Mouse (Mus musculus) ES-E14 (cell line): ENCODE results near the gene Gm9945. TPM values are rescaled to one million over a fixed set of nuclear protein-coding genes. Genes with fewer than 3 reads are reported as not detected.
A peak's percentile ranks its signal among the peaks of the same experiment; 100 is the strongest.

ENCODE experiments used
- DNase-seq: peaks from one replicate; pipeline ENCODE4 v3.0.0-alpha.2; 2013; ENCODE audit warnings: low read depth, low spot score
- H3K27ac ChIP-seq: 2 replicates; pipeline ENCODE4 v1.5.1; 2012; ENCODE audit warnings: low read depth, mild to moderate bottlenecking, low read length, moderate library complexity, mixed read lengths; ENCODE audit not compliant: poor library complexity, insufficient read depth, severe bottlenecking
- H3K36me3 ChIP-seq: 2 replicates; pipeline ENCODE4 v1.6.1; 2012; ENCODE audit warnings: mild to moderate bottlenecking, low read length, moderate library complexity, mixed read lengths; ENCODE audit not compliant: control insufficient read depth, poor library complexity, insufficient read depth, severe bottlenecking
- H3K4me1 ChIP-seq, 2 experiments: fragments of 150-350 bp in 1 of 2; sonication (generic) in 1 of 2; 2 replicates each; pipeline ENCODE4 v1.6.1; 2012; ENCODE audit warnings: low read length in 2 of 2, mild to moderate bottlenecking in 1 of 2, mixed read lengths in 1 of 2; ENCODE audit not compliant: control insufficient read depth in 2 of 2, insufficient read depth in 2 of 2, poor library complexity in 1 of 2
- H3K4me3 ChIP-seq, 2 experiments: fragments of 150-350 bp in 1 of 2; sonication (generic) in 1 of 2; 2 replicates each; pipeline ENCODE4 v1.5.1; 2012; ENCODE audit warnings: low read length in 2 of 2, low read depth in 1 of 2, mild to moderate bottlenecking in 1 of 2, mixed read lengths in 1 of 2; ENCODE audit not compliant: insufficient read depth in 1 of 2, poor library complexity in 1 of 2, severe bottlenecking in 1 of 2
- H3K9ac ChIP-seq: 2 replicates; pipeline ENCODE4 v1.6.1; 2012; ENCODE audit warnings: low read depth, mild to moderate bottlenecking, low read length, mixed read lengths; ENCODE audit not compliant: poor library complexity, insufficient read depth, severe bottlenecking
- H3K9me3 ChIP-seq: fragments of 150-350 bp; sonication (generic); 2 replicates; pipeline ENCODE4 v1.6.1; 2012; ENCODE audit warnings: low read depth, mild to moderate bottlenecking, low read length; ENCODE audit not compliant: control insufficient read depth, insufficient read depth
- CHD2 ChIP-seq: IDR thresholded peaks from 2 replicates; pipeline ENCODE4 v1.6.1; 2014; ENCODE audit warnings: mild to moderate bottlenecking, low read depth, low read length, inconsistent platforms
- HCFC1 ChIP-seq: IDR thresholded peaks from 2 replicates; pipeline ENCODE4 v1.6.1; 2012; ENCODE audit warnings: low read length, inconsistent platforms, borderline replicate concordance; ENCODE audit not compliant: insufficient read depth
- MAFK ChIP-seq: IDR thresholded peaks from 2 replicates; pipeline ENCODE4 v1.6.1; 2014; ENCODE audit warnings: mild to moderate bottlenecking, low read depth, low read length, inconsistent platforms; ENCODE audit not compliant: insufficient read depth
- ZC3H11A ChIP-seq: IDR thresholded peaks from 2 replicates; pipeline ENCODE4 v1.6.1; 2012; ENCODE audit warnings: low read depth, mild to moderate bottlenecking, inconsistent platforms, low read length, borderline replicate concordance
- ZNF384 ChIP-seq: IDR thresholded peaks from 2 replicates; pipeline ENCODE4 v1.6.1; 2012; ENCODE audit warnings: low read depth, low read length, inconsistent platforms
- in situ Hi-C, 2 experiments: fragments of 600-800 bp; cut with MboI; formaldehyde crosslinking; loops; one replicate each; pipeline ENCODE4 v1.15.1; 2025; ENCODE audit warnings: low sequenced_read_pairs in 2 of 2, inconsistent platforms in 1 of 2; ENCODE audit not compliant: unreplicated experiment in 2 of 2
- total RNA-seq: library from RNA; depleted of rRNA; stranded (reverse); fragments of 300-350 nt; gene quantifications from 2 replicates; pipeline ENCODE4 v1.2.3, GENCODE M21; 2012

Gene Gm9945
- total RNA-seq, 1 experiment, result not detected

DNA sequence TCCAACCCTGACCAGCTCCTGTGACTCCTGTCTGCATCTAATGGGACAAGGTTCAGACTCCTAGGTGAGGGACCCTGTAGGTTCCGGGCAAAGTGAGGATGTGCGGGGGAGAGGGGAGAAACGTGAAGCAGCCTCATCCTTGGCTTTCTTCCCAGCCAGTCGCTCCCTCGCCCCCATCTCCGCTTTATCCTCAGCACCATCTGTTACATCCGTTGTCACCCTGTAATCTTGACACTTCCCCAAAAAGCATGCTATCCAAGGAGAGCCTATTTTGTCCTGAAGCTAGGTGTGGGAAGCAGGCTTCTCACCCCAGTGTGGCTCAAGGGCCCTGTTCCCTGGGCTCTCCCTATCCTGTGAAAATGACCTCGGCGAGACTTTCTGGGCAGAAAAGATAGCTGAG is 43.0 kb downstream of the Gm9945 start:
- Histone ChIP-seq H3K9me3 (no peaks in the 10 kb centered on the region), H3K4me1 (peaks cover 9 to 19% of the 10 kb centered on the region in 2 experiments; a peak in 3 of 4 replicates), H3K36me3 (no peaks in the 10 kb centered on the region), H3K4me3 (no peak overlapping the region), H3K27ac (no peak overlapping the region), H3K9ac (no peak overlapping the region)
- in situ Hi-C loops, result no loop called here
- TF ChIP-seq HCFC1 (no peak), ZC3H11A (no peak), CHD2 (no peak), MAFK (no peak), ZNF384 (no peak)
- DNase-seq, result no peak

DNA sequence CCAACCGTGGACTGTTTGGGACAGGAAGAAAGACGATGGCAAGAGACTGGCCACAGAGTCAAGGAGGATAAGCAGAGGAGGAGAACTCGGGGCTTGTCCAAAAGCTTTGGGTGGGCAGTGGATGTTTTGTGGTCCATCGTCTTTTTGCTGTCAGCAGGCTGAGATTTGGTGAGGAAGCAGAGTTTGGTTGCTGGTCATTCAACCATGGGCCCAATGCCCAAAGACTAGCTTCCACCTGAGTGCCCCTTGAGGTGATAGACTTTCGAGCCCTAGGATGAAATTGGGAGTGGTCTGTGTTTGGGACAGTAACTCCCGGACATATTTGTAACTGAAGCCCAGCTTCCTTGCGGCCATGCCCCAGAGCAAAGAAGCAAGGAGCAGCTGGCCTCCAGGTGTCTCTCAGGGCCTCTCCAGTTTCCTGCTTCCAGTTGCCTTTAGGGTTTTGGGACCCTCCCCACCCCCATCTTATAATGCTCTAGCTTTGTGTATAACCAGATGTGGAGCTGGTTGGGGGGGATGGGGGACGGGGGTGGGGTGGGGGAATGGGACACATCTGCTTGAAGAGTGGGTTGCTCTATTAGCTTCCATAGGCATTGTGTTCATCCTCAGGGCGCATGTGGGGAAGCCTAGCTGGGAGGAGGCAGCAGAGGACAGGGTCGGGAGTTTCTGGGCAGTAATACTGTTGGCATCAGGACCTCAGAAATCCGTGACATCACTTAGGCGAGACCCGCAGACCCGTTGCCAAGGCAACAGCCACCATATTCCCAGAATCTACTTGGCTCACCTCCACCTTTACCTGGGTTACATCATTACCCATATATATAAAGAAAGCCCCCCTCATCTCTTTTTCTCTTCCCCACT is 43.8 kb downstream of the Gm9945 start:
- Histone ChIP-seq H3K9ac (no peak overlapping the region), H3K36me3 (no peaks in the 10 kb centered on the region), H3K4me1 (peaks cover 9 to 17% of the 10 kb centered on the region in 2 experiments; a peak in 3 of 4 replicates), H3K4me3 (no peak overlapping the region), H3K27ac (no peak overlapping the region), H3K9me3 (no peaks in the 10 kb centered on the region)
- no peak for DNase-seq
- in situ Hi-C loops, result no loop called here
- TF ChIP-seq ZNF384 (no peak), HCFC1 (no peak), CHD2 (no peak), ZC3H11A (no peak), MAFK (no peak)

DNA sequence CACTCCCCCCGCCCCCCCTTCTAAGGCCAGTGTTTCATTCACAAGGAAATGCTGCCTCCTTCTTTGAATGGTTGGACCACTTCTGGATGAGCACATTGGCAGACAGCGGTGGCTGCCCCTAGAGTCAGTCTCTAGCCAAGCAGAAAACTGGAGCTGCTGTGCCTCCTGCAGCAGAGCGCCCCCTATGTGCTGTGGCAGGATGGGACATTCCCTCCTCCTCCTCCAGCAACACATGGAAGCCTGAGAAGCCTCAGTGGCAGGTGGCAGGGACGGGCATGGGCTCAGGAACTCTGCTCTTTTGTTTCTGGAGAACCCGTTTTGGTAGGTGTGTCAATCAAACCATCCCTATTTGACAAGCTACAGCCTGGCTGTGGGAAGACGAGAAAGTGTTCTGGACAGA is 44.9 kb downstream of the Gm9945 start:
- TF ChIP-seq MAFK (no peak), ZNF384 (no peak), ZC3H11A (no peak), CHD2 (no peak), HCFC1 (no peak)
- no peak overlapping the region for H3K27ac ChIP-seq
- no peak overlapping the region for H3K4me3 ChIP-seq
- H3K9ac ChIP-seq, result no peak overlapping the region
- no peaks in the 10 kb centered on the region for H3K9me3 ChIP-seq
- H3K4me1 ChIP-seq, result peaks cover 6 to 19% of the 10 kb centered on the region in 2 experiments; a peak in 3 of 4 replicates
- DNase-seq, result peak; percentile 31
- in situ Hi-C loops, result no loop called here
- no peaks in the 10 kb centered on the region for H3K36me3 ChIP-seq

DNA sequence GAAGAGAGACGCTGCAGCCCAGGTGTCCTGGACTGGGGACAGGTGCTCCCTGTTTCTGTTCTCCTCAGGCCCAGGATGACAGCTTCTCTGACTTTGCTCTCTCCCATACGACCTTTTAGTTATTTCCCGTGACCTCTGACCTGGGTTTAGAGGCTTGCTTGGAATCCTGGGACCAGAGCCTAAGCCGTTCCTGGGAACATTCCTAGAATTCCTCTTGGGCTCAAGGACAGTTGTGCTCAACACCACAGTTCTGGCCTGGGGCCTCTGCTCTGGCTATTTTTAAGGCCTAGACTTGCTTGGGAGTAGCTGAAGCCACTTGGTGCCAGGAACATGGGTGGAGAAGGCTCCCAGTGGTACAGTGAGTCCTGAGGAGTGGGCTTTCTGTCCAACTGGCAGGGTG is 45.5 kb downstream of the Gm9945 start:
- DNase-seq, result peak; percentile 52
- no peak overlapping the region; the same call in 1 of the 2 replicates for H3K9ac ChIP-seq
- TF ChIP-seq ZC3H11A (no peak), HCFC1 (no peak), ZNF384 (no peak), MAFK (no peak), CHD2 (no peak)
- peaks cover 5 to 19% of the 10 kb centered on the region in 2 experiments; a peak in 3 of 4 replicates for H3K4me1 ChIP-seq
- H3K27ac ChIP-seq, result no peak overlapping the region
- in situ Hi-C loops, result no loop called here
- no peaks in the 10 kb centered on the region for H3K9me3 ChIP-seq
- H3K36me3 ChIP-seq, result no peaks in the 10 kb centered on the region
- no peak overlapping the region for H3K4me3 ChIP-seq
